Mouse (Mus musculus): ENCODE results near the gene Got1.
A peak's percentile ranks its signal among the peaks of the same experiment; 100 is the strongest.

DNA sequence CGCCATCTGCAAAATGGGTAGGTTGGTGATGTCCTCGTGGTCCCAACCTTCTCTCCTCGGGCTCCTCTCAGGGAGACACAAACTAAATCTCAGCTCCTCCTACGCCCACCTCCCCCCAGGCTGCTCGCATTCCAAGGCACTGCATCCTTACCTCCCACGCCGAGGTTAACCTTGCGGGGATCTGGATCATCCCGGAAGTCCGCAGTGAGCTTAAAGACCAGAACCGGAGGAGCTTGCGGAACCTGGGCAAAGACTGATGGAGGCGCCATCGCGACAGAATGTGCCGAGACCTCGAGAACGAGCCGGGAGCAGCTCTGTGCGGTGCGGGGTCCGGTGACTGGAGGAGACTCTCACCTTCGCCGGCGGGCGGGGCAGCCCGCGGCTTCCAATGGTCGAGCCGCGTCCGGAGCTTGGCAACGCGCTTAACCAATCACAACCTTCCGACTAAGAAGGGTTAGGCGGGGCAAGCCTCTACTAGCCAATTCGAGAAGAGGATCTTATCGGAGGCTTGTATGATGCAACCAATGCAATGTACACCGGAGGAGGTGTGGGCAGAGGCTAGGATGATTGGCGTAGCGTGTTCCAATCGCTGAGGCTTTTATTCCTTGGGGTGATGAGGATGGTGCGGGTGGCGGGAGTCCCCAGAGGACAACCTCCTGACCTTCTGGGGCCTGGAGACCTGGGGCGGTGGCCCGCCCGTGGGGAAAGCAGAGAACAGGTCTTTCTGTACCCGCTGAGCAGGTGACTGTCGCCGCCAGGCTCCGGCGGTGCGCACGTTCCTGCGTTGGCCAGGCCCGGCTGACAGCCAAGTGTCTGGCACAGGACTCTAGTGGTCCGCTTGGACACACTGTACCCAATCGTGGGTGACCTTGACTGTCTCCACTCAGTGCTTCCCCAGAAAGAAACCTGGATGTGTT lies at the start of gene Got1:
- TF ChIP-seq EP300 (IDR thresholded peaks at IDR 0.05; ENCODE audit: low read depth), result peak; percentile 61; the same call in 1 of the 2 replicates
- no peak for TF ChIP-seq CTCF (IDR thresholded peaks at IDR 0.05; ENCODE audit: low read depth)
